Mouse (Mus musculus): ENCODE results near the gene Lmod1. TPM values are rescaled to one million over a fixed set of nuclear protein-coding genes. Genes with fewer than 3 reads are reported as not detected.

Lmod1 gene
- total and polyA plus RNA-seq, 3 experiments: not detected

- no peak overlapping the region for H3K27ac ChIP-seq (ENCODE audit: insufficient read depth, low read depth)
- in situ Hi-C loops (cut with MboI; ENCODE audit: low pct_ligation_motif_present, low pct_unique_long_range_greater_than_20kb, low sequenced_read_pairs): loop anchor here (5.0 kb wide), 1 partner anchor 122 kb away; the partner anchor contains the start of gene Elf3
- H3K4me3 ChIP-seq (replicated peaks in 1 of 3; ENCODE audit: low read depth in 2 of 3, low read length in 2 of 3, poor library complexity in 1 of 3): no peak overlapping the region
- dilution Hi-C loops (cut with MboI; ENCODE audit: extremely low pct_ligation_motif_present, extremely low pct_unique_long_range_greater_than_20kb, low sequenced_read_pairs): no loop called here
- no peaks in the 10 kb centered on the region for H3K79me2 ChIP-seq (replicated peaks; ENCODE audit: control insufficient read depth, extremely low read depth, insufficient read depth, poor library complexity, severe bottlenecking)
- H3K9me3 ChIP-seq (replicated peaks; ENCODE audit: low read length): no peaks in the 10 kb centered on the region
- H3K36me3 ChIP-seq (replicated peaks in 1 of 2; ENCODE audit: control insufficient read depth in 1 of 2, insufficient read depth in 1 of 2, low read length in 1 of 2): peaks cover 13 to 26% of the 10 kb centered on the region in 2 experiments
- H3K4me1 ChIP-seq (ENCODE audit: control insufficient read depth in 1 of 2, insufficient read depth in 2 of 2): peaks cover 3 to 4% of the 10 kb centered on the region in 2 experiments; a peak in 2 of 4 replicates
- no peak for DNase-seq (ENCODE audit: extremely low read depth)
- H3K4me2 ChIP-seq (ENCODE audit: insufficient read depth, low read depth, poor library complexity, severe bottlenecking): no peak overlapping the region
- H3K9ac ChIP-seq (ENCODE audit: insufficient read depth, low read depth): no peak overlapping the region
- no peak for TF ChIP-seq NRF1 (IDR thresholded peaks at IDR 0.05; ENCODE audit: low read depth, low read length)
- TF ChIP-seq CTCF (conservative IDR thresholded peaks at IDR 0.05 in 1 of 2, IDR thresholded peaks at IDR 0.05 in 1 of 2; ENCODE audit: low read depth in 2 of 2, low read length in 2 of 2): no peak
- TF ChIP-seq HCFC1 (IDR thresholded peaks at IDR 0.05; ENCODE audit: low read depth, low read length): no peak
- no peak for TF ChIP-seq ZKSCAN1 (IDR thresholded peaks at IDR 0.05; ENCODE audit: borderline replicate concordance, low read depth, low read length)
- no peak for TF ChIP-seq IRF4 (IDR thresholded peaks at IDR 0.05; ENCODE audit: low read depth, low read length)
- no peak for TF ChIP-seq ELF1 (IDR thresholded peaks at IDR 0.05; ENCODE audit: low read depth, low read length)
- no peak for TF ChIP-seq RAD21 (IDR thresholded peaks at IDR 0.05; ENCODE audit: low read depth, low read length)
- no peak for TF ChIP-seq CHD1 (IDR thresholded peaks at IDR 0.05; ENCODE audit: low read depth, low read length)
- TF ChIP-seq ZNF384 (IDR thresholded peaks at IDR 0.05; ENCODE audit: low read depth, low read length): no peak
- no peak for TF ChIP-seq ZMIZ1 (IDR thresholded peaks at IDR 0.05; ENCODE audit: low read depth, low read length)
- no peak for TF ChIP-seq GABPA (IDR thresholded peaks at IDR 0.05; ENCODE audit: insufficient replicate concordance, low read depth, low read length)
- TF ChIP-seq MAFK (IDR thresholded peaks at IDR 0.05; ENCODE audit: insufficient replicate concordance, low read length): no peak
- TF ChIP-seq PAX5 (IDR thresholded peaks at IDR 0.05; ENCODE audit: low read length): no peak
- no peak for TF ChIP-seq BHLHE40 (IDR thresholded peaks at IDR 0.05; ENCODE audit: low read depth, low read length)
- no peak for TF ChIP-seq MAX (IDR thresholded peaks at IDR 0.05; ENCODE audit: low read length)
- TF ChIP-seq ZC3H11A (IDR thresholded peaks at IDR 0.05; ENCODE audit: low read depth, low read length): no peak
- no peak for TF ChIP-seq JUN (IDR thresholded peaks at IDR 0.05; ENCODE audit: insufficient read depth, low read depth, low read length)
- H3K27me3 ChIP-seq (replicated peaks): no peaks in the 10 kb centered on the region
Measured at GRCm38 (mm10) chr1:135379048-135379447, 54.4 kb downstream of the Lmod1 start.

- Histone ChIP-seq H3K9ac (ENCODE audit: insufficient read depth, low read depth) (no peak overlapping the region), H3K4me1 (ENCODE audit: control insufficient read depth in 1 of 2, insufficient read depth in 2 of 2) (peaks cover under 1 to 3% of the 10 kb centered on the region in 2 experiments; a peak in 2 of 4 replicates), H3K4me3 (replicated peaks in 1 of 3; ENCODE audit: low read depth in 2 of 3, low read length in 2 of 3, poor library complexity in 1 of 3) (no peak overlapping the region), H3K36me3 (replicated peaks in 1 of 2; ENCODE audit: control insufficient read depth in 1 of 2, insufficient read depth in 1 of 2, low read length in 1 of 2) (peaks cover 24 to 39% of the 10 kb centered on the region in 2 experiments), H3K27me3 (replicated peaks) (no peaks in the 10 kb centered on the region), H3K27ac (ENCODE audit: insufficient read depth, low read depth) (no peak overlapping the region), H3K4me2 (ENCODE audit: insufficient read depth, low read depth, poor library complexity, severe bottlenecking) (no peak overlapping the region), H3K79me2 (replicated peaks; ENCODE audit: control insufficient read depth, extremely low read depth, insufficient read depth, poor library complexity, severe bottlenecking) (no peaks in the 10 kb centered on the region), H3K9me3 (replicated peaks; ENCODE audit: low read length) (no peaks in the 10 kb centered on the region)
- dilution Hi-C loops (cut with MboI; ENCODE audit: extremely low pct_ligation_motif_present, extremely low pct_unique_long_range_greater_than_20kb, low sequenced_read_pairs) (no loop called here), in situ Hi-C loops (cut with MboI; ENCODE audit: low pct_ligation_motif_present, low pct_unique_long_range_greater_than_20kb, low sequenced_read_pairs) (no loop called here)
- 0 out of 2 replicates have a peak, but pooled peaks have one; percentile 5 for TF ChIP-seq POLR2AphosphoS2 (IDR thresholded peaks at IDR 0.05; ENCODE audit: low read depth, low read length)
- no peak for TF ChIP-seq IRF4 (IDR thresholded peaks at IDR 0.05; ENCODE audit: low read depth, low read length)
- TF ChIP-seq RAD21 (IDR thresholded peaks at IDR 0.05; ENCODE audit: low read depth, low read length): no peak
- no peak for DNase-seq (ENCODE audit: extremely low read depth)
Measured at GRCm38 (mm10) chr1:135380071-135380991, 55.7 kb downstream of the Lmod1 start.

Data from CH12.LX (cell line).